Mouse (Mus musculus) left cerebral cortex, adult 8-10 months (tissue): ENCODE data around the gene Tns1. TPM values are rescaled to one million over a fixed set of nuclear protein-coding genes. Genes with fewer than 3 reads are reported as not detected.

Experiments used
- DNase-seq, 2 experiments: peaks; one replicate each; pipeline ENCODE4 v3.0.0; 2022; ENCODE audit warnings: low spot score in 2 of 2
- total RNA-seq, 4 experiments: library from RNA; stranded (reverse); gene quantifications; 2 replicates each; pipeline ENCODE4 v1.2.4; 2022

Tns1 gene
- total RNA-seq, 4 experiments from 2014 or later = 40.6 to 59.2 (median 49.2) TPM

DNA sequence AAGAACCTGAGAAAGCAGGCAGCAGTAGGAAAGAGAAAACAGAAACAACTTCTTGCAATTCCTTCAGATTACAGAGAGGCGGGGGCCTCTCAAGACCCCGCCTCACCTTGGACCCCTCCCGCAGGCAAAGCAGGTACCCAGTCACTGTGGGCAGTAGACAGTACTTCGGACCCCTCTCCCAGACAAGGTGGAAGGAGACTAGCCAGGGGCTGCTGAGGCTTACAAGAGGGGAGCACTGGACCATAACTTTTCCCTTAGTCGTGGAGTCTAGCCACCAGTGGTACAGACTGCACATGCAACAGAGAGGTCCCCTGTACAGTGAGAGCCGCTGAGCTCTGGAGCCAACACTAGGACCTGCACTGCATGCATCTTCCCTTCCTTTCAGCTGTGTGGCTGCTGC is 64.2 kb downstream of the Tns1 start:
- DNase-seq = no peak

DNA sequence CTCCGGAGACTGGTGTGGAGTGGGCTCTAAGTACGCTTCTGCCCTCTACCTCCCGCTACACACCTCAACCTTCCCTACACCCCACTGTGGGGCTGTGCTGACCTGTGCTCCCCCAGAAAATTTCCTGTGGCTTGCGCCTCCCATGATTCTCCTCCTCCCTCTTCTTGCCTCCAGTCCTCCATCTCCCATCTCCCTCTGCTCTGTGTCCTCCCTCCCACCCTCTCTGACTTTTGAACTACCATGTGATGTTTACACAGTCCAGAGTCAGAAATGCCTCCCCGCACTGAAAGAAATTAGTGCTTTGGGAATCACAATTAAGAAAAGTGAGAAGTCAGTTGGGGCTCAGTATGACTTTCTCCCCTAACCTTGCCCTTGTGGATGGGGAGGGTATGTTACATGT is 64.7 kb downstream of the Tns1 start:
- no peak for DNase-seq

DNA sequence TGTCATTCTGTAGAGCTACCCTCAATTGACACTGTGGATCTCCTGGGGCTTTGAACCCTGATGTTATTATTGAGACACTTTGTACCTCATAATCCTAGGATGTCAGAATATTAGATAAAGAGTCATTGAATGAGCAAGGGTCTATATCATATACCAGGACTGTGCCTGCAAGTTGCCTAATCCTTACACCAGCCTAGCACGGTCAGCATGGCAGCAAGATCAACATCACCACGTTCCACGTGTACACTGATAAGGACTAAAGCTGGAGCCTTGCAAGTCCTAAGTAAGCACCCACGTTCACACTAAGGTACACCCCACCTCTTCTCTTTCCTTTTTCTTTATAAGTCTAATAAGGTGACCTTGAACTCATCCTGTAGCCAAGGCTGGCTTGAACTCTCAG is 65.5 kb downstream of the Tns1 start:
- DNase-seq = no peak

- no peak for DNase-seq
Observed at GRCm38 (mm10) chr1:74058309-74058708, 65.9 kb downstream of the Tns1 start.

DNA sequence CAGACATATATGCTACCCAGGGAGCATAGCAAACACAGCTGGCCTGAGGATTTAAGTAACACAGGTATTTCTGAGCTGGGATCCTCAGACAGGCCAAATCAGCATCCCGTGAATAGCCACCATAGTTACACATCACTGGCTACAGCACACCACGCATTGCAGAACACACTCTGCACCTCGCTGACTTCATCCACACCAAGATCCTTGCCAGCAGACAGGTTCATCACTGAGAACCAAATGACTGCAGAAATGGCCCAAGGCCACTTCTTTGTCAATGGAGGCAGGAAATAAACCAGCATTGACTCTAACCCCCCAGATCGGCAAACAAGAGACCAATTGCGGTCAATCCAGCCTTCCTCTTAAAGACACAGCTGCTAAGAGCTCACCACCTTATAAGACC is 66.7 kb downstream of the Tns1 start:
- no peak for DNase-seq

GRCm38 (mm10) chr1:74055552-74055951 is 68.7 kb downstream of the Tns1 start:
- no peak for DNase-seq

DNA sequence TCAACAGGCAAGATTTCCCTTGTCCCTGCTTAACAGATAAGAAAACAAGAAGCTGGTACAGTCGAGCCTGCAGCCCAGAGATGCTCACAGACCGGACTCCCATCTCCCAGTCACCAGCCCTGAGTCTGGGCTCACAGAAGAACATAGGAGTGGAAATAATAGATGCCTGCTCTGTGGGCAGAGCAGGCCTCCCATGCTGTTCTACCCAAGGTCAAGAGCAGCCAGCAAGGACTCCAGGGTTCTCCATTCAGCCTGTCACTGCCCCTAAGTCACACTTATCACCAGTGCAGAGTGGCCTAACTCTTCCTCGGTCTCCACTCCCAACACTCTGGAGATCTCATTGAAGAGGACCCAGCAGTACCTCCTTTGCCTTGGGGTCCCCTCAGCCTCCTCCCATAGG is 69.8 kb downstream of the Tns1 start:
- no peak for DNase-seq

DNA sequence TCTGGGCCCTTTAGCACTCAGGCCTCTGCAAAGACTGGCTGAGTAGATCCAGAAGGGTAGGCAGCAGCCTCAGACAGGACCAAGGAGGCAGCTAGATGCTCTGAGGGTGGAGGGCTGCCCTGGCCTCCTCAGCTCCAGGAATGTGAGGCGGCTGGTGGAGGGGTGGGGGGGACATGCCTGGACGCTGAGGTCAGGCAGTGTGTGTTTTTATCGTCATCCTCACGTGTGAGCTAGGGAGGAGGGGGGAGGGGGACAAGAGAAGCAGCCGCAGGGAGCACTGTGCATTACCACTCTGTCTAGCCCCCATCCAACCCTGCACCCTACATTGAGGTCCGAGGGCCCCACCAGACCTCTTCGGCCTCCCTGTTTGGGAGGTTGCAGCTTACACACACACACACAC is 70.2 kb downstream of the Tns1 start:
- no peak for DNase-seq

- DNase-seq = no peak
Observed at GRCm38 (mm10) chr1:74053068-74053467, 71.2 kb downstream of the Tns1 start.

DNA sequence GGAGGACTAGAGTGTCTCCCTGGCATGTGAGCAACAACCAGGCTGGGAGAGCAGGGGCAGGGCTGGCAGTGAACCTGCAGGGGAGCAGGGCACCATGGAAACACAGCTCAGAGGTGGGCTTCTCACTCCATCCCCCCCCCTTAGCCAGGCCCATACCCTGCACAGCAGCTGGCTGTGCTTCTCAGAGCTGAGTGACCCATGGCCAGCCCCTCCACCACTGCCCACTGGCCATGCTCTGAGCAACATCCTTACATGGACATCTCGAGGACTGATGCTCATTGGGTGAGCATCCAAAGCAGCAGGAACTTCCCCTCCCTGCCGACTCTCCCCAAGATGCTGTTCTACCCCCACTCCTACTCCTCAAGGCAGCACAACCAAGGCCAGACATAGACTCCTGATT is 72.9 kb downstream of the Tns1 start:
- DNase-seq = no peak

- DNase-seq = no peak
Observed at GRCm38 (mm10) chr1:74049430-74049829, 74.8 kb downstream of the Tns1 start.

DNA sequence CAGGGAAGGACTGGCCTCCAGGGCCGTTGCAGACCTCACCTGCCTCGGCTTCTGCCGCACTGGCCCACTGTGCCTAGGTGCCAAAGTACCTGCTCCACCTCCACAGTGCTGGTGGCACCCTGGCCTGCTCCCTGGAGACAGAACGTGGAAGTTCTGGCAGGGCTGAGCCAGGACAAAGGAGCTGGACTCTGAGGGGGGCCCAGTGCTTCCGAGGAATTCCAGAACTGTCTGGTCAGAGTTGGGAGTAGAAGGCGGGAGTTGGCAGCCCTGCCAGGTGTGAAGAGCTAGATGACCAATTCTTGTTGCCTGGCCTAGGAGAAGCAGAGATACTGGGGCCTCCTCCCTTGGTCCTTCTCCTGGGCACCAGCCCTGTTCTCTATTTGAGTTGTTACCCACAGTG is 76.5 kb downstream of the Tns1 start:
- DNase-seq = no peak

GRCm38 (mm10) chr1:74047311-74047710 is 76.9 kb downstream of the Tns1 start:
- DNase-seq = no peak

- DNase-seq = no peak
Observed at GRCm38 (mm10) chr1:74045034-74045433, 79.2 kb downstream of the Tns1 start.

- no peak for DNase-seq
Observed at GRCm38 (mm10) chr1:74044421-74044820, 79.8 kb downstream of the Tns1 start.

DNA sequence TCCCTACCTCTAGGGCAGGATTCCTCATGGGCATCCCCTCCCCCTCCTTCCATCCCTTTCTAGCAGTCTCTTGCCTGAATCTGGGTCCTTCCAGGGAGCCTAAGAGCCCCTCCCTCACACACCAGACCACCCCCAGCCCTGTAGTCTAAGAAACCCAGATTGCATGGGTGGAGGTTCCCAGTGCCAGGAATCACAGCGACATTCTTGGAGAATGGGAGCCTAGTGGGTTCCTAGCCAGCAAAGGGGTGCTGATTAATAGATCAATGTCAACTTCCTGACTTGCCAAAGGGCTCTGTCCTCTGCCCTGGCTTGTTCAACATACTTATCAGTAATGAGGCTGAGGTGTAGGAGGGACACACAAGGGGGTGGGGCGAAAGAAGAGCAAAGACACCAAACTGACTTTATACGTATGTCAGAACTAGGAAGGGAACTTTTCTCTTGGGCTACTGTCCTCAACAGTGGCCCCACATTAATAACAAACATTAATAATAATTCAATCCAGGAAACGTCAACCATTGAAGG is 80.6 kb downstream of the Tns1 start:
- DNase-seq = no peak

GRCm38 (mm10) chr1:74042711-74043467 is 81.4 kb downstream of the Tns1 start:
- DNase-seq = no peak

DNA sequence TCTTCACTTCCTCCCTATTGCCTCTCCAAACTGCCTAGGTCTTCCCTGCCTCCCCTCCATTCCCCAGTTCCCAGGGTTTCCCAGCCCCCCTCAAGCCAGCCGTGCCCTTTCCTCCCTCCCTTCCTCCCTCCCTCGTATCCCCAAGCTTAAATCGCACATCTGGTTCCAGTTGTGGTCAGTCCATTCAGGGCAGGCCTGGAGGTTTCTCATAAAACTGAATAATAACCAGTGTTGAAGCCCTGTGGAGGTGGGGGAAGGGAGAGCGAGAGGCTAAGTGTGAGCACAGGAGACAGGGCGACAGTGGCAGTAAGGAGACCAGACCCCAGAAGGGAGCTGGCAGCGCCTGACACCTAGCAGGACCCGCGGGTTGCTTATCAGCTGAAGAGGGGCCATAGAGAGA is 82.6 kb downstream of the Tns1 start:
- DNase-seq = no peak

DNA sequence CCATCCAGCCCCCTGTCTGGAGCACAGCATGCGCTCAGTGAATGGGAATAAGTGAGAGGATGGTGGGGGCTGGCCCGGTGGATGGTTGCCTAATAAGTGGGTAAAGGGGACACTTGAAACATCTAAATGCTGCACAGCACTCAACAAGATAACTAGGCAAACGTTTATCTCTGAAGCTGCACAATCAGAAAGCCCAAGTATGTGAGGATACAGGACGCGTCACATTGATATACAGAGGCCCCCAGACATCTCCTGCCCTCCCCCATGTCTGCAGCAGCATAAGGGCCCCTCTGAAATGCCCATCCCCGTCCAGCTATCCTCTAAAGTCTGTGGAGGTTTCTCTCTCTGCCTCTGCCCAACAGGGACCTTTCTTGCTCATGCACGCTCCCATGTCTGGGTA is 83.1 kb downstream of the Tns1 start:
- no peak for DNase-seq

- DNase-seq = no peak
Observed at GRCm38 (mm10) chr1:74036560-74037390, 87.5 kb downstream of the Tns1 start.

GRCm38 (mm10) chr1:74035912-74036489 is 88.2 kb downstream of the Tns1 start:
- DNase-seq = no peak

GRCm38 (mm10) chr1:74035487-74035886 is 88.8 kb downstream of the Tns1 start:
- no peak for DNase-seq
